Mouse (Mus musculus) megakaryocyte, embryonic 14.5 days (primary cell): ENCODE measurements at regions not wholly inside any gene's neighbourhood (a gene's known extent, or its start where the extent isn't known, plus 50 kb on each side); places are given as distances from the start of the nearest gene placed in this dataset.

Experiments used
- FLI1 ChIP-seq: IDR thresholded peaks from 2 replicates; pipeline ENCODE4 v1.6.1; 2012; ENCODE audit warnings: low read length, inconsistent platforms, mixed read lengths
- GATA1 ChIP-seq: IDR thresholded peaks from 3 replicates; pipeline ENCODE4 v1.6.1; 2012; ENCODE audit warnings: mixed read lengths, low read length, inconsistent platforms, borderline replicate concordance

DNA sequence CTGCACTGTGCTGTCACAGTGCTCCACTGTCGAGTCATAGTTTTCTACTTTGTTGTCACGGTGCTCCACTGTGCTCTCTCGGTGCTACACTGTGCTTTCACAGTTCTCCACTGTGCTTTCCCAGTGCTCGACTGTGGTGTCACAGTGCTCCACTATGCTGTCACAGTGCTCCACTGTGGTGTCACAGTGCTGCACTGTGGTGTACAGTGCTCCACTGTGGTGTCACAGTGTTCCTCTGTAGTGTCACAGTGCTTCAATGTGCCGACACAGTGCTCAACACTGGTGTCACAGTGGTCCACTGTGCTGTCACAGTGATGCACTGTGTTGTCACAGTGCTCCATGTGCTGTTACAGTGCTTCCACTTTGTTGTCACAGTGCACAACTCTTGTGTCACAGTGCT lies 71.0 kb upstream of the Trpm1 start:
- no peak for TF ChIP-seq GATA1
- no peak for TF ChIP-seq FLI1
